Mouse (Mus musculus) heart, embryonic 16.5 days (tissue): Measurements from ENCODE around the gene Atg4d. TPM values are rescaled to one million over a fixed set of nuclear protein-coding genes. Genes with fewer than 3 reads are reported as not detected.

Experiments used
- ATAC-seq: fragments of 200-750 bp; cut with Nextera tagmentation; replicated peaks from 2 replicates; pipeline ENCODE4 v1.8.0; 2017; ENCODE audit warnings: moderate number of reproducible peaks; ENCODE audit not compliant: insufficient read depth, low FRiP score; ENCODE audit errors: extremely low read depth
- H3K27ac ChIP-seq: fragments of 300-500 bp; sonication (generic); 2 replicates; pipeline ENCODE4 v1.5.1; 2014; ENCODE audit warnings: mild to moderate bottlenecking, low read length, control low read depth, moderate library complexity
- H3K27me3 ChIP-seq: fragments of 300-500 bp; sonication (generic); 2 replicates; pipeline ENCODE4 v1.6.1; 2014; ENCODE audit warnings: low read length, mixed read lengths; ENCODE audit not compliant: control insufficient read depth, insufficient read depth
- H3K36me3 ChIP-seq: fragments of 300-500 bp; sonication (generic); 2 replicates; pipeline ENCODE4 v1.6.1; 2014; ENCODE audit not compliant: control insufficient read depth, insufficient read depth
- H3K4me1 ChIP-seq: fragments of 300-500 bp; sonication (generic); 2 replicates; pipeline ENCODE4 v1.6.1; 2014; ENCODE audit warnings: low read length, mixed read lengths; ENCODE audit not compliant: control insufficient read depth, insufficient read depth
- H3K4me2 ChIP-seq: fragments of 300-500 bp; sonication (generic); 2 replicates; pipeline ENCODE4 v1.6.1; 2014; ENCODE audit warnings: low read depth, mild to moderate bottlenecking, control low read depth, low read length
- H3K4me3 ChIP-seq: fragments of 300-500 bp; sonication (generic); 2 replicates; pipeline ENCODE4 v1.5.1; 2014; ENCODE audit warnings: mild to moderate bottlenecking, control low read depth, low read length
- H3K9ac ChIP-seq: fragments of 300-500 bp; sonication (generic); 2 replicates; pipeline ENCODE4 v1.6.1; 2014; ENCODE audit warnings: low read length, control low read depth
- H3K9me3 ChIP-seq: fragments of 300-500 bp; sonication (generic); replicated peaks from 2 replicates; pipeline ENCODE4 v1.6.1; 2016; ENCODE audit warnings: low read length; ENCODE audit not compliant: control insufficient read depth
- WGBS: fragments of 180-500 bp; shearing (Covaris S2); extraction: QIAGEN DNeasy Blood & Tissue Kit; methylation state at CpG from one replicate; pipeline ENCODE4 v1.1.7; 2014; 5-methylcytosine and 5-hydroxymethylcytosine counted together
- polyA plus RNA-seq: library from polyadenylated mRNA; unstranded; fragments of >200 nt; fragmentation: Nextera tagmentation; extraction: Ambion mirVana; gene quantifications from 2 replicates; pipeline ENCODE4 v1.2.1, GENCODE M21; 2015

Atg4d gene
- polyA plus RNA-seq, 1 experiment from 2014 or later: 58.8 TPM

GRCm38 (mm10) chr9:21237368-21238003 is 27.6 kb upstream of the Atg4d start:
- H3K9ac ChIP-seq: peak overlapping the region; percentile 99

DNA sequence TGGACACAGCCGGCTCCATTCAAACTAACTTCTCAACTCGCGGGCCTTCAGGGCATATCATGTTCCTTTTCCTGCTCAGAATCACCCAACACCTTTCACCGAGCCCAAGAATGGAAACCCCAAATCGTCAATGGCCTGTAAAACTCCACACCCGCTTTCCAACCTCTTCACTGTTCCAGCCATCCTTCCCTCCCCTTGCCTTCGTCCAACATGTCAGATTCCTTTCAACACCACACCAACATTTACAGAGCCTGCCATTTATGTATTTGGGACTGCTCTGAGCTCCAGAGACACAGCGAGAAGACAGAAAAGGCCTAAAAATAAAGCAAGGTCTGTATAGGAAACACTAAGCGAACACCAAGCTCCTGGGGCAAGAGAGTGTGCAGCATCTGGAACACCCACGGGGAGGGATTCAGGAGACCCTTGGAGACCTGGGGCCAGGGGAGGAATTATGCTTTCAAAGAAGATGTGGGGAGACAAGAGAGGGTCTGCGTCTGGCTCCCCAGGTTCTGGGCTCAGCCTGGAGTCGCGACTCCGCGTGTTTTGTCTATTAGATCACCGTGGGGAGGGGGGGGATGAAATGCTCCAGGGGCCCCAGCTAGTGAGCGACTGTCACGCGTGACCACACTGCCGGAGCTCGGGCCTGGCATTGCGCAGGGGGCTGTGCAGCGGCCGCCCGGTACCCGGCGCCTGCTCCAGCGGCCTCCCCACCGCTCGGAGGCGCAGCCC is 26.9 kb upstream of the Atg4d start:
- Histone ChIP-seq H3K27me3 (peaks cover 8% of the 10 kb centered on the region), H3K4me3 (peak overlapping the region; percentile 72), H3K27ac (peak overlapping the region; percentile 97), H3K9ac (peak overlapping the region; percentile 99), H3K9me3 (0 out of 2 replicates have a peak, but pooled peaks cover 2% of the 10 kb centered on the region), H3K36me3 (peaks cover 19% of the 10 kb centered on the region), H3K4me2 (peak overlapping the region; percentile 73), H3K4me1 (peaks cover 18% of the 10 kb centered on the region)
- ATAC-seq: peak; percentile 28; the same call in 1 of the 2 replicates
- 0% methylated on average over 30 of the region's 31 CpGs for WGBS

More at GRCm38 (mm10) chr9:21237368-21238003, 27.6 kb upstream of the Atg4d start:
- Histone ChIP-seq H3K4me1 (peaks cover 18% of the 10 kb centered on the region), H3K27ac (peak overlapping the region; percentile 97), H3K4me2 (peak overlapping the region; percentile 73), H3K9me3 (no peaks in the 10 kb centered on the region), H3K36me3 (peaks cover 24% of the 10 kb centered on the region), H3K27me3 (peaks cover 3% of the 10 kb centered on the region; the same call in 1 of the 2 replicates), H3K4me3 (peak overlapping the region; percentile 72)
- 10% methylated on average over 19 of the region's 19 CpGs for WGBS
- ATAC-seq: peak; percentile 12; the same call in 1 of the 2 replicates

- peaks cover 21% of the 10 kb centered on the region for H3K4me1 ChIP-seq
- peak within 1 kb of the TSS; percentile 99 for H3K9ac ChIP-seq
- H3K36me3 ChIP-seq: peaks cover 12% of the 10 kb centered on the region
- peak within 1 kb of the TSS; percentile 73 for H3K4me2 ChIP-seq
- H3K27ac ChIP-seq: peak within 1 kb of the TSS; percentile 97
- H3K4me3 ChIP-seq: peak within 1 kb of the TSS; percentile 72
- H3K9me3 ChIP-seq: 0 out of 2 replicates have a peak, but pooled peaks cover 2% of the 10 kb centered on the region
- peak; percentile 84 for ATAC-seq
- peaks cover 15% of the 10 kb centered on the region for H3K27me3 ChIP-seq
- under 1% methylated on average over 85 of the region's 90 CpGs for WGBS
Measured at GRCm38 (mm10) chr9:21238733-21239464, 26.2 kb upstream of the Atg4d start, which contains the start of gene Keap1. Gene Keap1, minus strand, starts transcription at chr9:21239361.

- ATAC-seq: no peak
- peak overlapping the region; percentile 73 for H3K4me2 ChIP-seq
- WGBS: 44% methylated on average over 4 of the region's 4 CpGs
Measured at GRCm38 (mm10) chr9:21239465-21239848, 25.6 kb upstream of the Atg4d start.

DNA sequence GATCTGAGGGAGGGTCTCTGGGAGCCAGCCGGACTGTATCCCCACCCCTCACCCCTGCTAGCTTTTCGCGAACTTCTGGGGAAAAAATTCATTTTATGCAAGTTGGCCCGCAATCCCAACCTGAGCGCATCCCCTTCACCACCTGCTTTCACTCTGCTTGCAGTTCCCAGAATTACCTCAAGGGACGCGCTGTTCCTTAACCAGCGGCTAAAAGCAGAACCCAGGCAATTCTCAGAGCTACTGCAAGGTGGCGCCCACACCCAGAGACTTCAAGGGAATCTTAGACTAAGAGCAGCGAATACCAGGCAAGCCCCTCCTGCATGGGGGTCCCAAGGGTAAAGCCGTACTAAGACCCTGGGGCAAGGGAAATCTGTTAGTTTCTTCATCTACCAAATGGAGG is 23.8 kb upstream of the Atg4d start:
- Histone ChIP-seq H3K36me3 (peaks cover 5% of the 10 kb centered on the region; the same call in 1 of the 2 replicates), H3K27ac (no peak overlapping the region), H3K27me3 (peaks cover 39% of the 10 kb centered on the region), H3K9me3 (0 out of 2 replicates have a peak, but pooled peaks cover 2% of the 10 kb centered on the region), H3K4me3 (no peak overlapping the region), H3K9ac (no peak overlapping the region), H3K4me1 (peaks cover 28% of the 10 kb centered on the region), H3K4me2 (no peak overlapping the region)
- 7% methylated on average over 11 of the region's 11 CpGs for WGBS
- ATAC-seq: no peak

More at GRCm38 (mm10) chr9:21239465-21239848, 25.6 kb upstream of the Atg4d start:
- H3K4me1 ChIP-seq: peaks cover 27% of the 10 kb centered on the region
- H3K27ac ChIP-seq: peak overlapping the region; percentile 97
- 0 out of 2 replicates have a peak, but pooled peaks cover 2% of the 10 kb centered on the region for H3K9me3 ChIP-seq
- H3K9ac ChIP-seq: peak overlapping the region; percentile 99
- H3K4me3 ChIP-seq: peak overlapping the region; percentile 72
- H3K27me3 ChIP-seq: peaks cover 21% of the 10 kb centered on the region
- peaks cover 6% of the 10 kb centered on the region for H3K36me3 ChIP-seq

GRCm38 (mm10) chr9:21243826-21244427 is 21.2 kb upstream of the Atg4d start:
- H3K4me3 ChIP-seq: peak overlapping the region; percentile 60
- H3K9me3 ChIP-seq: 0 out of 2 replicates have a peak, but pooled peaks cover 2% of the 10 kb centered on the region
- no peak overlapping the region for H3K27ac ChIP-seq
- H3K4me2 ChIP-seq: peak overlapping the region; percentile 92
- H3K27me3 ChIP-seq: peaks cover 59% of the 10 kb centered on the region
- WGBS: 6% methylated on average over 42 of the region's 42 CpGs
- H3K4me1 ChIP-seq: peaks cover 22% of the 10 kb centered on the region
- peak overlapping the region; percentile 63 for H3K9ac ChIP-seq
- ATAC-seq: no peak
- H3K36me3 ChIP-seq: no peaks in the 10 kb centered on the region

- Histone ChIP-seq H3K36me3 (no peaks in the 10 kb centered on the region), H3K9me3 (0 out of 2 replicates have a peak, but pooled peaks cover 2% of the 10 kb centered on the region), H3K9ac (peak overlapping the region; percentile 63), H3K4me2 (peak overlapping the region; percentile 92), H3K27me3 (peaks cover 65% of the 10 kb centered on the region), H3K4me3 (peak overlapping the region; percentile 60), H3K27ac (no peak overlapping the region), H3K4me1 (peaks cover 20% of the 10 kb centered on the region)
- under 1% methylated on average over 72 of the region's 72 CpGs for whole genome bisulfite sequencing
- peak; percentile 17; the same call in 1 of the 2 replicates for ATAC-seq
Measured at GRCm38 (mm10) chr9:21244428-21245112, 20.5 kb upstream of the Atg4d start.

DNA sequence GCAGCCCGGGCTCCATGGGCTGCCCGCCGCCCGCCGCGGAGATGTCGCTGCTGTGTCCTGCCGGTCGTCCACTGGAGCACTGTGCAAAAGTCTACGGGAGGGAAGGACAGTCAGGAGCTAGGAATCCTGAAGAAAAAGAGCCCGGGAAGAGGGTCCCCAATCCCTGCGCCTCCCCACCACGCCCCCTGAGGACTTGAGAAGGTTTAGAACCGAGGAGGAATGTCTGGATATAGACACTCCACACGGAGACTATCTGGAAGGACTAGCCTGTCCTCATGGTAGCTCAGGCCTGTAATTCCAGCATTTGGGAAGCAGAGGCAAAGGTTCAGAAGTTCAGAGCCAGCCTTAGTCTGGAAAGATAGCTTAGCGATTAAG is 20.0 kb upstream of the Atg4d start:
- ATAC-seq: no peak

More for the DNA sequence above, 20.0 kb upstream of the Atg4d start:
- Histone ChIP-seq H3K4me3 (peak overlapping the region; percentile 60), H3K27ac (no peak overlapping the region), H3K4me1 (peaks cover 18% of the 10 kb centered on the region; the same call in 1 of the 2 replicates), H3K27me3 (peaks cover 70% of the 10 kb centered on the region), H3K36me3 (no peaks in the 10 kb centered on the region), H3K9ac (peak overlapping the region; percentile 63), H3K4me2 (peak overlapping the region; percentile 92), H3K9me3 (0 out of 2 replicates have a peak, but pooled peaks cover 2% of the 10 kb centered on the region)
- WGBS: 2% methylated on average over 16 of the region's 16 CpGs
